Mouse (Mus musculus) limb, embryonic 12.5 days (tissue): ENCODE measurements at regions not wholly inside any gene's neighbourhood (a gene's known extent, or its start where the extent isn't known, plus 50 kb on each side); places are given as distances from the start of the nearest gene placed in this dataset.
"Not testable (repeated sequence)": the region's sequence is repeated elsewhere in the genome, so short reads cannot be mapped to it uniquely, and the experiment has no call there.

ENCODE experiments used
- ATAC-seq: fragments of 200-750 bp; cut with Nextera tagmentation; 2 replicates; pipeline ENCODE4 v1.8.0; 2017; ENCODE audit warnings: low read depth, moderate TSS enrichment; ENCODE audit not compliant: insufficient number of reproducible peaks, insufficient read depth, low FRiP score, low TSS enrichment
- H3K27ac ChIP-seq: fragments of 300-500 bp; sonication (generic); 2 replicates; pipeline ENCODE4 v1.5.1; 2016; ENCODE audit warnings: mild to moderate bottlenecking, moderate library complexity
- H3K27me3 ChIP-seq: fragments of 300-500 bp; sonication (generic); 2 replicates; pipeline ENCODE4 v1.6.1; 2016; ENCODE audit warnings: mild to moderate bottlenecking, moderate library complexity
- H3K36me3 ChIP-seq: fragments of 300-500 bp; sonication (generic); 2 replicates; pipeline ENCODE4 v1.6.1; 2016; ENCODE audit warnings: mild to moderate bottlenecking, moderate library complexity
- H3K4me1 ChIP-seq: fragments of 300-500 bp; sonication (generic); replicated peaks from 2 replicates; pipeline ENCODE4 v1.6.1; 2016
- H3K4me2 ChIP-seq: fragments of 300-500 bp; sonication (generic); 2 replicates; pipeline ENCODE4 v1.6.1; 2016; ENCODE audit warnings: mild to moderate bottlenecking, moderate library complexity
- H3K4me3 ChIP-seq: fragments of 300-500 bp; sonication (generic); replicated peaks from 2 replicates; pipeline ENCODE4 v1.5.1; 2016; ENCODE audit warnings: mild to moderate bottlenecking
- H3K9ac ChIP-seq: fragments of 300-500 bp; sonication (generic); replicated peaks from 2 replicates; pipeline ENCODE4 v1.6.1; 2016; ENCODE audit warnings: mild to moderate bottlenecking, moderate library complexity
- H3K9me3 ChIP-seq: fragments of 300-500 bp; sonication (generic); 2 replicates; pipeline ENCODE4 v1.6.1; 2016; ENCODE audit warnings: mild to moderate bottlenecking, moderate library complexity
- WGBS: fragments of 180-500 bp; shearing (Covaris S2); methylation state at CpG from one replicate; pipeline ENCODE4 v1.1.7; 2016; 5-methylcytosine and 5-hydroxymethylcytosine counted together

DNA sequence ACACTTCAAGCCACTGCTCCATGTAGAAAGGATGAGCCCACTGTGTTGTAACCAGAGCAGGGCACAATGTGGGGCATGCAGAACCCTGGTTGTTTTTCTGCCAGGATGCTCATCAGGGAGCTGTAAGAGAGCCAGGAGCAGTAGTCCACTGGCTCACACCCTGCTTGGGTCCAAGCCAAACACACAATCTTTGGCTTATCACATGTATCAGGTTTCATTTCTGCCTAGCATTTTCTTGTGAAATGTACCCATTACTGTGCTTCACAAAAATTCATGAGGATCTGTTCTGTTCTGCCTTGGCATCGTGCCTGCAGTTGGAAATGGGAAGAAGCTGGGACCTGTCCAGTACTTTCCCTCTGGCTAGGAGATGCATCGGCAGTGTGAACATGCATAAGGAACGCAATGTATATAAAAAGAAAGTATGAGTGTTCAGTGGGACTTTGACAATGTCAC lies 491.6 kb upstream of the Igfbp3 start:
- Histone ChIP-seq H3K9me3 (no peaks in the 10 kb centered on the region), H3K36me3 (no peaks in the 10 kb centered on the region), H3K27ac (no peak overlapping the region), H3K27me3 (no peaks in the 10 kb centered on the region), H3K9ac (no peak overlapping the region), H3K4me3 (no peak overlapping the region), H3K4me1 (no peaks in the 10 kb centered on the region), H3K4me2 (no peak overlapping the region)
- ATAC-seq, result no peak
- 91% methylated on average over 3 of the region's 3 CpGs for WGBS

DNA sequence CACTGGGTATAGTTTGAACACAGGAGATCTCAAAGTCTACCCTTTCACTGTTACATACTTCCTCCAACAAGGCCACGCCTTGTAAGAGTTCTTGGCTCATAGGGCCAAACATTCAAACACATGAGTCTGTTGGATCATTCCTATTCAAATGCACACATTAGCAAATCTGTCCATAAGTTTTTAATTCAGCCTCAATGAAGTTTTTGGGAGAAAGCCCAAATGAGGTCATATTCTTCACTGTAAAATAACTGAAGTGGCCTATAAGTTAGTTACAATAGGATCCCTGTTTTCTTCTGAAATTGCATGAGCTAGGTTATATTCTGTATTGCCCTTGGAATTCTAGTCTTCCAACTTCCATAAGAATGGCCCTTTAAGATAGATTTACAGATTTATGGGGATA lies 483.9 kb upstream of the Igfbp3 start:
- Histone ChIP-seq H3K36me3 (no peaks in the 10 kb centered on the region), H3K9me3 (no peaks in the 10 kb centered on the region), H3K27ac (no peak overlapping the region), H3K9ac (no peak overlapping the region), H3K4me3 (no peak overlapping the region), H3K4me1 (no peaks in the 10 kb centered on the region), H3K27me3 (no peaks in the 10 kb centered on the region), H3K4me2 (no peak overlapping the region)
- 77% methylated on average over 1 of the region's 1 CpGs for WGBS
- ATAC-seq, result no peak

DNA sequence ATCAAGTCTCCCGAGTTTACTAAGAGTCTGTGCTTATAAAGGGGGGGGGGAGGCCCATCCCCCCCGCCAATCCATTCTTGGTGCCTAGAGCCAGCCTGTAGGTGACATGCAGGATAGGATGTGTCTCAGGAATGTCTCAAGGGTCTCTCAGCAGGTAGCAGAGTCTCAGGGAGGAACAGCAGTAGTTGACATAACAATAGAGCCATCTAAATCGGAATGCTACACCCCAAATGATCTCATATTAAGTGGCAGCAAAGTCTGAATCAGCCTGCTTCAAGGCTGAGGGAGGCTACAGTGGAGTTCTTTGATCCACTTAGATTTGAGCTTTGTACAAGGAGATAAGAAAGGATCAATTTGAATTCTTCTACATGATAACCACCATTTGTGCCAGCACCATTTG lies 476.0 kb upstream of the Igfbp3 start:
- not testable (repeated sequence) for H3K9me3 ChIP-seq, H3K27ac ChIP-seq, H3K9ac ChIP-seq, H3K4me1 ChIP-seq, ATAC-seq, H3K36me3 ChIP-seq, H3K27me3 ChIP-seq, H3K4me2 ChIP-seq, H3K4me3 ChIP-seq
- 65% methylated on average over 3 of the region's 3 CpGs for WGBS

DNA sequence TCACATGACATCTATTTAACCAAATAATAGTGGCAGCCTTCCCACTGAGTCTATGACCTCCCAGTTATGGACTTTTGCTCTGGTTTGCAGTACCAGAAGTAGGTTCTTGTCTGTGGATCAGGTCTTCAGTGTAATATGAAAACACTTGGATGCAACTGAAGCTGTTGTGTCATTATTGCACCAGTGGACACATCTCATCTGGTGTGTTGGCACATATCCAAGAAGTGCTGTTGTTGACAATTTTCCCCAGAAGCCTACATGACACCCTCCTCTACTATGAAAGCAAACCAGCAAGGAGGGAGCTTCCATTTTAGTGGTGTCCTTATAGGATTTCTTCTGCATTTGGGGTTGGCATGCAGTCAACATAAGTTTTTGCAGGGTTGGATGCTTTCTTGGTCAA lies 459.1 kb upstream of the Igfbp3 start:
- H3K27me3 ChIP-seq, result no peaks in the 10 kb centered on the region
- H3K4me2 ChIP-seq, result no peak overlapping the region
- H3K4me3 ChIP-seq, result no peak overlapping the region
- H3K36me3 ChIP-seq, result no peaks in the 10 kb centered on the region
- no peaks in the 10 kb centered on the region for H3K9me3 ChIP-seq
- no peaks in the 10 kb centered on the region for H3K4me1 ChIP-seq
- no peak overlapping the region for H3K9ac ChIP-seq
- H3K27ac ChIP-seq, result no peak overlapping the region
- ATAC-seq, result no peak

DNA sequence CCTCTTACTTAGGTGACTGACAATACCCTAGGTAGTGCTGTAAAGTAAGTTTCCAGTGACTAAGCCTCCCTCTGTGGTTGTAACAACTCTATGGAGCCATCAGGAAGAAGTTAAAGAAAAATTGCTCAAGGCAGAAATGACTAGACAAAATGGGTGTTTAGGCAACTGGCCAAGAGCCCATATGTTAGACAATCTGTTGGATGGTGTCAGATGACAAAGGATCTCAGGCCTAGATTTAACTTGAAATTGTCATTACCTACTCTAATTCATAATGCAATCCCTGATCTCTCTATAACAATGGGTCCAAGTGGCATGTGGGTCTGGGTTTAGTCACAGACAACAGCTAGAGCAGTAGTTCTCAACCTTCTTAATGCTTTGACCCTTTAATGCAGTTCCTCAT lies 416.9 kb upstream of the Igfbp3 start:
- ATAC-seq, result no peak
- Histone ChIP-seq H3K9me3 (no peaks in the 10 kb centered on the region), H3K27ac (no peak overlapping the region), H3K4me3 (no peak overlapping the region), H3K27me3 (no peaks in the 10 kb centered on the region), H3K4me1 (no peaks in the 10 kb centered on the region), H3K36me3 (no peaks in the 10 kb centered on the region), H3K9ac (no peak overlapping the region), H3K4me2 (no peak overlapping the region)

DNA sequence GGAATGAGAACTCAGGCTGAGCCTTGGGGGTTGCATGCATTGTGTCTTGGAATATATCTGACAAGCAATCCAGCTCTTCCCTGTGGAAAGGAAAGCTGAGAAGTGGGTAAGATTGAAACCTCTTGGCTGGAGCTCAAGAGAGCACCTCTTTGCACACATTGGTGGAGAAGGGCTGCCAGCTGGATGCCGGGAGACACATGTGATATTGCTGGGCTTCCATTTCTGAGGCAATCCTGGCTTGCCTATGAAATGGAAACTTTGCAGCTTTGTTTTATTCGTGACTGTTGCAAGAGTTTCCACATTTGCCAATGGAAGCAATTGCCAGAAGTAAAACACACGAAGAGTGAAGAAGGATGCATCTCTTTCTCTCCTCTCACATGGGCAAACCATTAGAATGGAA lies 411.5 kb upstream of the Igfbp3 start:
- Histone ChIP-seq H3K4me1 (no peaks in the 10 kb centered on the region), H3K27me3 (no peaks in the 10 kb centered on the region), H3K9me3 (no peaks in the 10 kb centered on the region), H3K9ac (no peak overlapping the region), H3K27ac (no peak overlapping the region), H3K4me3 (no peak overlapping the region), H3K4me2 (no peak overlapping the region), H3K36me3 (no peaks in the 10 kb centered on the region)
- 81% methylated on average over 3 of the region's 3 CpGs for WGBS
- ATAC-seq, result no peak

DNA sequence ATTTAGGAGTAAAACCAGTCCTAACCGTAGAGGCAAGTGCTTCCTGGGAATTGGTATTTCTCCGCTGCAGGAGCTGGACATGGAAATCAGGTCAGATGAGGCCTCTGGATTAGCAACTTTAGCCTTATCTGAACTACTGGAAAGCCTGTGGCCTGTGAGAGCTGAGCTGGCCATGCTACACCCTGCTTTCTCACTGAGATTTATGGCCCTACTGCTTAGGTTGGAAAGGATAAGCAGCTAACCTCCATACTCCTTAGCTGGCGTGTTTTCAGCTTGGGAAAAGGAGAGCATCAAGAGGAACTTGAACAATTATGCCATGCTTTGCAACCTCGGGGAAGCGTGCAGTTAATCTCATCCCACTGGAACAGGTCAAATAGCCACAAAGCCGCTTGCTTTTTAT lies 406.6 kb upstream of the Igfbp3 start:
- no peak overlapping the region for H3K4me3 ChIP-seq
- WGBS, result 67% methylated on average over 6 of the region's 6 CpGs
- ATAC-seq, result no peak
- no peaks in the 10 kb centered on the region for H3K4me1 ChIP-seq
- no peak overlapping the region for H3K4me2 ChIP-seq
- H3K27ac ChIP-seq, result no peak overlapping the region
- H3K27me3 ChIP-seq, result no peaks in the 10 kb centered on the region
- no peaks in the 10 kb centered on the region for H3K9me3 ChIP-seq
- no peaks in the 10 kb centered on the region for H3K36me3 ChIP-seq
- H3K9ac ChIP-seq, result no peak overlapping the region

DNA sequence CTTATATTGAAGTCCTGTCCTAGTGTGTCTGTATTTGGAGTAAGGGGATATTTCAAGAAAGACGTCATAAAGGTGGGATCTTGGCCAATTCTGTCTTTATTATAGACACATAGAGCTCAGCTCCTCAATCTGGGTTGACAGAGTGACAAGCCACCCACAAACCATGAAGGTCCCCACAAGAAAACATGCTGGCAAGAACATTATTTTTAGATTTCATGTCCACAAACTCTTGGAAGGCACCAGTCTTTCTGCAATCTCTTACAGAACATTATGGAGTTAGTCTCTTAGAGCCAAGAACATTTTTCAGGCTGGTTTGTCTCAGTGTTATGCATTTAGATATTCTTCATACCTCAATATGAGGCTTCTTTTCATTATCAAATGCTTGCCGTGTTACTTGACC lies 397.0 kb upstream of the Igfbp3 start:
- no peaks in the 10 kb centered on the region for H3K9me3 ChIP-seq
- 83% methylated on average over 2 of the region's 2 CpGs for WGBS
- H3K9ac ChIP-seq, result no peak overlapping the region
- H3K27ac ChIP-seq, result no peak overlapping the region
- ATAC-seq, result no peak
- no peak overlapping the region for H3K4me2 ChIP-seq
- no peaks in the 10 kb centered on the region for H3K27me3 ChIP-seq
- no peaks in the 10 kb centered on the region for H3K36me3 ChIP-seq
- no peak overlapping the region for H3K4me3 ChIP-seq
- no peaks in the 10 kb centered on the region for H3K4me1 ChIP-seq

DNA sequence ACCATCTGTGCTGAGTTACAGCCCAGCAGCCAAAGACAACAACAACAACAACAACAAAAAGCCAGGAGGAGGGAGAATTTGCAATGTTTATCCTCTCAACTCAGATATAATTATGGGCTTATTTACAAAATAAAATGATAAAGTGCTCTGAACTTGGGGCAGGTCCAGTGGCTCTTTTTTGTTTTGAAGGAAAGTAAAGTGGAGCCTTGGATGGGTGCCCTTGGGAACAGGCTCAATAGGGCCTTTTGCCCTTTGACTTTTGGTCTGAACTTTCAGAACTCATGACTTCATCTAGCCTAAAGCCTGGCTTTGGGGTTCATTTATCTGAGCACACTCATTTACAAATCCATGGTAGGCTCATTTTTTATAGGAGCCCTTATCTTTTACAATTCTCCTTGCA lies 396.2 kb upstream of the Igfbp3 start:
- Histone ChIP-seq H3K9ac (no peak overlapping the region), H3K9me3 (no peaks in the 10 kb centered on the region), H3K36me3 (no peaks in the 10 kb centered on the region), H3K4me1 (no peaks in the 10 kb centered on the region), H3K4me2 (no peak overlapping the region), H3K4me3 (no peak overlapping the region), H3K27ac (no peak overlapping the region), H3K27me3 (no peaks in the 10 kb centered on the region)
- ATAC-seq, result no peak

DNA sequence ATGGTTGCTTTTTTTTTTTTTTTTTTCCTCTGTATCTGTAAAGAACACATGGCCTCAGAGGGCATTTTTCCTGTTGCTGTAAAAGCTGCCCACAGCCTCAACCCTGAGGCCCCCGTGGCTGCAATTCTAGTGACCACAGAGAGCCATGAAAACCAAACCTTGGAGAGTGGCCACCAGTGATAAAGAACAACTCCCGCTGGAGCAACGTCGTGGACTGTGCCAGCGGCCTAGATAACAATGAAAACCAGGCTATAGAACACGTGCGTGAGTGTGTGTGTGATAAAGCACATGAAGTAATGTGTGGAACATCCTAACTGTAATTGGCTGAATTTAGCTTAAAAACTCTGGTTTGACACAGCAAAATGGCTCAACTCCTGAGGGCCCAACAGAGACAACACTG lies 392.9 kb upstream of the Igfbp3 start:
- Histone ChIP-seq H3K4me2 (no peak overlapping the region), H3K36me3 (no peaks in the 10 kb centered on the region), H3K9ac (no peak overlapping the region), H3K27me3 (no peaks in the 10 kb centered on the region), H3K9me3 (no peaks in the 10 kb centered on the region), H3K27ac (no peak overlapping the region), H3K4me3 (no peak overlapping the region), H3K4me1 (no peaks in the 10 kb centered on the region)
- no peak for ATAC-seq
- 85% methylated on average over 7 of the region's 7 CpGs for whole genome bisulfite sequencing

DNA sequence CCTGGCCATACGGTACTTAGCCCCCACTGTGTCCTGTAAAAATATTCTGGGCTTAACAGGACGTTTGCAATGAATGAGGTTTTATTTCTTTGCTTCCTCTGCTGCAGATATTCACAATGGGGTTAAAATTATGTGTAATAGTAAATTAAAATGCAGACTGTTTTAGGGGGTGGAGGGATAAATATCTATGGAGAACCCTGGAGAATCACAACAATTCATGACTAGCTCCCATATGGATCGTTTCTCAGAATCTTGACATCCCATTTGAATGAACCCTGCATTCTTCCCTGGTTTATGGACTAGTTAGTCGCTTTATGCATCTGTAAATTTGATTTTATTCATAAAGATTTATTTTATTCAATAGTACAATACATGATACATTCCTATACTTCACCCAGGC lies 378.3 kb upstream of the Igfbp3 start:
- no peak overlapping the region for H3K27ac ChIP-seq
- no peak overlapping the region for H3K9ac ChIP-seq
- no peak for ATAC-seq
- no peaks in the 10 kb centered on the region for H3K4me1 ChIP-seq
- 74% methylated on average over 4 of the region's 4 CpGs for WGBS
- no peaks in the 10 kb centered on the region for H3K9me3 ChIP-seq
- no peak overlapping the region for H3K4me3 ChIP-seq
- no peak overlapping the region for H3K4me2 ChIP-seq
- no peaks in the 10 kb centered on the region for H3K27me3 ChIP-seq
- no peaks in the 10 kb centered on the region for H3K36me3 ChIP-seq

DNA sequence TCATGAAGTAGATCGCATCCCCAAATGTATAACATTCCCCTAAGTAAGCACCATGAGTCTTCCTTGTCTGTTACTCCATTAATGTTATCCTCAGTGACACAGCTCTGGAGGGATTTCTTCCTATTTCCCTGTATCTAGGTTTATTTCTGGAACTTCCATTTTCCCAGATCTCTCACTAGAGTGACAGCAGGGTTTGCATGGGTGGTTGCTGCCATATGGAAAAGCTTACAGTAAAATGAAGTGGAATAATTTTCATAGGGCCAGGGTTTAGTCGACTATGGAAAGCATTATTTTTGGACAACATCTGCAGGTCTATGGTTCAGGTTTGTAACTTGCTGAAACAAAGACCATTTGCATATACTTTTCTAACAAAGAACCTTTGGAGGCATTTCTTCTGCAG lies 369.6 kb upstream of the Igfbp3 start:
- 88% methylated on average over 2 of the region's 2 CpGs for WGBS

DNA sequence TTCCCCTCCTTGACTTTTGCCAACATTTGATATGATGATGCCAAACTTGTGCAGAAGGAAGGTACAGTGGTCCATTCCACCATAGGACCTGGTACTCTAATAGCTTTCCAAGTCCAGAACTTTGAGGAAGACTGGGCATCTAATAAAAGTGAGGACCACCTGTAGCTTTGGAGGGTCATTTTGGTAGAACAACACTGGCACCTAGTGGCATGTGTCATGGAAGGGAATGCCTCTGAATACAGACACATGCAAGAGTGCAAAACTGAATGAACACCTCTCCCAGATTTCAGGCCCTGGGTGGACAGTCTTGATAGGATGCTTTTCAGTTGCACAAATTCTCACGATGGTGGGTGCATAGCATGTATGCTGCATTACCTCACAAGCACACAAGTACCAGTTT lies 354.8 kb upstream of the Igfbp3 start:
- Histone ChIP-seq H3K27ac (no peak overlapping the region), H3K4me2 (no peak overlapping the region), H3K4me3 (no peak overlapping the region), H3K9ac (no peak overlapping the region), H3K36me3 (no peaks in the 10 kb centered on the region), H3K4me1 (no peaks in the 10 kb centered on the region), H3K27me3 (no peaks in the 10 kb centered on the region), H3K9me3 (no peaks in the 10 kb centered on the region)
- 78% methylated on average over 1 of the region's 1 CpGs for WGBS
- no peak for ATAC-seq

More for the DNA sequence above, 369.6 kb upstream of the Igfbp3 start:
- Histone ChIP-seq H3K4me1 (no peaks in the 10 kb centered on the region), H3K9me3 (no peaks in the 10 kb centered on the region), H3K27ac (no peak overlapping the region), H3K36me3 (no peaks in the 10 kb centered on the region), H3K4me2 (no peak overlapping the region), H3K27me3 (no peaks in the 10 kb centered on the region), H3K4me3 (no peak overlapping the region), H3K9ac (no peak overlapping the region)
- ATAC-seq, result no peak
